Mouse (Mus musculus): ENCODE measurements around the gene Tuba1a.

- TF ChIP-seq CTCF (IDR thresholded peaks at IDR 0.05; ENCODE audit: low read depth), result no peak
- TF ChIP-seq EP300 (IDR thresholded peaks at IDR 0.05; ENCODE audit: low read depth), result no peak
Observed at GRCm38 (mm10) chr15:98969372-98970101, 16.0 kb upstream of the Tuba1a start.
